Mouse (Mus musculus) embryonic facial prominence, embryonic 14.5 days (tissue): Measurements from ENCODE around the gene Rundc3a. TPM values are rescaled to one million over a fixed set of nuclear protein-coding genes. Genes with fewer than 3 reads are reported as not detected.

Experiments
- ATAC-seq: fragments of 200-750 bp; cut with Nextera tagmentation; 2 replicates; pipeline ENCODE4 v1.8.0; 2017; ENCODE audit warnings: low read depth, moderate number of reproducible peaks, moderate TSS enrichment
- DNase-seq: peaks from one replicate; pipeline ENCODE4 v3.0.0-alpha.2; 2015; ENCODE audit warnings: low spot score
- H3K27ac ChIP-seq: fragments of 300-500 bp; sonication (generic); replicated peaks from 2 replicates; pipeline ENCODE4 v1.5.1; 2014; ENCODE audit warnings: low read depth, mild to moderate bottlenecking, low read length, moderate library complexity
- H3K27me3 ChIP-seq: fragments of 300-500 bp; sonication (generic); replicated peaks from 2 replicates; pipeline ENCODE4 v1.6.1; 2014; ENCODE audit warnings: low read length; ENCODE audit not compliant: control insufficient read depth, insufficient read depth
- H3K36me3 ChIP-seq: fragments of 300-500 bp; sonication (generic); 2 replicates; pipeline ENCODE4 v1.6.1; 2014; ENCODE audit warnings: low read length, mixed read lengths; ENCODE audit not compliant: control insufficient read depth, insufficient read depth
- H3K4me1 ChIP-seq: fragments of 300-500 bp; sonication (generic); 2 replicates; pipeline ENCODE4 v1.6.1; 2014; ENCODE audit warnings: antibody characterized with exemption, low read length; ENCODE audit not compliant: control insufficient read depth, insufficient read depth
- H3K4me2 ChIP-seq: fragments of 300-500 bp; sonication (generic); 2 replicates; pipeline ENCODE4 v1.6.1; 2014; ENCODE audit warnings: low read depth, mild to moderate bottlenecking, low read length, moderate library complexity, mixed read lengths
- H3K4me3 ChIP-seq: fragments of 300-500 bp; sonication (generic); 2 replicates; pipeline ENCODE4 v1.5.1; 2014; ENCODE audit warnings: low read depth, mild to moderate bottlenecking, low read length
- H3K9ac ChIP-seq: fragments of 300-500 bp; sonication (generic); 2 replicates; pipeline ENCODE4 v1.6.1; 2014; ENCODE audit warnings: low read depth, mild to moderate bottlenecking, low read length, moderate library complexity, mixed read lengths
- H3K9me3 ChIP-seq: fragments of 300-500 bp; sonication (generic); 2 replicates; pipeline ENCODE4 v1.6.1; 2016; ENCODE audit warnings: low read length; ENCODE audit not compliant: control insufficient read depth
- WGBS: fragments of 180-500 bp; shearing (Covaris S2); extraction: QIAGEN DNeasy Blood & Tissue Kit; methylation state at CpG from one replicate; pipeline ENCODE4 v1.1.7; 2014; 5-methylcytosine and 5-hydroxymethylcytosine counted together
- polyA plus RNA-seq: library from polyadenylated mRNA; unstranded; fragments of >200 nt; fragmentation: Nextera tagmentation; extraction: Ambion mirVana; gene quantifications from 2 replicates; pipeline ENCODE4 v1.2.1, GENCODE M21; 2014

Gene Rundc3a
- polyA plus RNA-seq, 1 experiment from 2014 or later = 7.1 TPM

DNA sequence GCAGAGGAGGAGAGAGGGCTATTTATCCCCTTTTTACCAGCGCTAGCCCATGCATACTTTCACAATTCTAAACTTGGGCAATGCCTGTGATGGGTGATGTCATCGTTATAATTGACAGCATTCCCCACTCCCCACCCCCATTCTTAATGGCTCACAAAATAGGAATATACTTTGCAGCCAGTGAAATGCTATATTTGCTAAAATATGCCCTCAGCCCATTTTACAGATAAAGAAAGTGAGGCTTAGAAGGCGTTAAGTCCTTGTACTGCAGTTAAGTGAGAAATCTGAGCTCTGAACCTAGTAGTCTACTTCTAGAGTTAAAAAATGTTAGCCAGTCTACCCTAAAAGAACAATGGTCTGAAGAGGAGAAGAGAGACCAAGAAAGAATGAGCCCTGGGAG lies 51.1 kb downstream of the Rundc3a start:
- Histone ChIP-seq H3K27ac (no peak overlapping the region), H3K27me3 (no peaks in the 10 kb centered on the region), H3K9ac (no peak overlapping the region), H3K4me2 (no peak overlapping the region), H3K9me3 (no peaks in the 10 kb centered on the region), H3K4me3 (no peak overlapping the region), H3K4me1 (peaks cover 33% of the 10 kb centered on the region), H3K36me3 (peaks cover 43% of the 10 kb centered on the region)
- ATAC-seq (no peak), DNase-seq (no peak)
- 76% methylated on average over 3 of the region's 3 CpGs for WGBS

GRCm38 (mm10) chr11:102444781-102445180 lies 51.6 kb downstream of the Rundc3a start:
- Histone ChIP-seq H3K4me3 (no peak overlapping the region), H3K9ac (0 out of 2 replicates have a peak overlapping the region, but pooled peaks have one; percentile 34), H3K36me3 (peaks cover 39% of the 10 kb centered on the region), H3K4me1 (peaks cover 33% of the 10 kb centered on the region), H3K4me2 (peak overlapping the region; percentile 86), H3K27ac (peak overlapping the region; percentile 92; the same call in 1 of the 2 replicates), H3K9me3 (no peaks in the 10 kb centered on the region), H3K27me3 (no peaks in the 10 kb centered on the region)
- WGBS = 10% methylated on average over 6 of the region's 6 CpGs
- DNase-seq (no peak), ATAC-seq (no peak)

GRCm38 (mm10) chr11:102445264-102445890 lies 52.2 kb downstream of the Rundc3a start:
- peak overlapping the region; percentile 98 for H3K9ac ChIP-seq
- WGBS = 20% methylated on average over 10 of the region's 10 CpGs
- H3K27ac ChIP-seq = peak overlapping the region; percentile 92
- no peaks in the 10 kb centered on the region for H3K9me3 ChIP-seq
- peak overlapping the region; percentile 95 for H3K4me3 ChIP-seq
- peak; percentile 87 for DNase-seq
- H3K27me3 ChIP-seq = no peaks in the 10 kb centered on the region
- ATAC-seq = peak; percentile 16; the same call in 1 of the 2 replicates
- H3K4me2 ChIP-seq = peak overlapping the region; percentile 86
- peaks cover 33% of the 10 kb centered on the region for H3K36me3 ChIP-seq
- H3K4me1 ChIP-seq = peaks cover 33% of the 10 kb centered on the region

DNA sequence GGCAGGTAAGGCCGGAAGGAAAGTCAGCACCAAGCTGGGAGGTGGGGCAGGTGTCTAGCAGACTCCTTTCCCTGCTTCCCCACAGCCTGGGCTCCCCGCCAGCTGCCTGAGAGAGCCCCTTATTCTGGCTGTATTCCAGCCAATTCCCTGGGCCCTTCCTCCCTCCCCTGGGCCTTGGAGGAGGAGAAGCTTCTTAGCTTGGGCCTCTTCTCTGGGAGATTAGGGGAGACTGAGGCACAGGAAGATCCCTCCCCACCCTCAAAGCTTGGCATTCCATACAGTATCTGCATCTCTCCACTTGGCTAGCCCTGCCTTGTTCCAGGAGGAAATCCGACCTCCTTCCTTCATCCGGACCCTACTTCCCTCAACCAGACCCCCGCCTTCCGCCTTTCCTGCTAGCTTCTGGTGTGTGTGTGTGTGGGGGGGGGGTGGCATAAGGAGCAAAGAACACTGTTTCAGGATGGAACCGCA lies 52.7 kb downstream of the Rundc3a start:
- Histone ChIP-seq H3K4me1 (peaks cover 33% of the 10 kb centered on the region), H3K9me3 (no peaks in the 10 kb centered on the region), H3K4me3 (peak overlapping the region; percentile 95), H3K9ac (peak overlapping the region; percentile 98), H3K27me3 (no peaks in the 10 kb centered on the region), H3K4me2 (peak overlapping the region; percentile 86), H3K36me3 (peaks cover 29% of the 10 kb centered on the region), H3K27ac (peak overlapping the region; percentile 92)
- DNase-seq (peak; percentile 92), ATAC-seq (peak; percentile 3; the same call in 1 of the 2 replicates)
- WGBS = 10% methylated on average over 7 of the region's 7 CpGs

DNA sequence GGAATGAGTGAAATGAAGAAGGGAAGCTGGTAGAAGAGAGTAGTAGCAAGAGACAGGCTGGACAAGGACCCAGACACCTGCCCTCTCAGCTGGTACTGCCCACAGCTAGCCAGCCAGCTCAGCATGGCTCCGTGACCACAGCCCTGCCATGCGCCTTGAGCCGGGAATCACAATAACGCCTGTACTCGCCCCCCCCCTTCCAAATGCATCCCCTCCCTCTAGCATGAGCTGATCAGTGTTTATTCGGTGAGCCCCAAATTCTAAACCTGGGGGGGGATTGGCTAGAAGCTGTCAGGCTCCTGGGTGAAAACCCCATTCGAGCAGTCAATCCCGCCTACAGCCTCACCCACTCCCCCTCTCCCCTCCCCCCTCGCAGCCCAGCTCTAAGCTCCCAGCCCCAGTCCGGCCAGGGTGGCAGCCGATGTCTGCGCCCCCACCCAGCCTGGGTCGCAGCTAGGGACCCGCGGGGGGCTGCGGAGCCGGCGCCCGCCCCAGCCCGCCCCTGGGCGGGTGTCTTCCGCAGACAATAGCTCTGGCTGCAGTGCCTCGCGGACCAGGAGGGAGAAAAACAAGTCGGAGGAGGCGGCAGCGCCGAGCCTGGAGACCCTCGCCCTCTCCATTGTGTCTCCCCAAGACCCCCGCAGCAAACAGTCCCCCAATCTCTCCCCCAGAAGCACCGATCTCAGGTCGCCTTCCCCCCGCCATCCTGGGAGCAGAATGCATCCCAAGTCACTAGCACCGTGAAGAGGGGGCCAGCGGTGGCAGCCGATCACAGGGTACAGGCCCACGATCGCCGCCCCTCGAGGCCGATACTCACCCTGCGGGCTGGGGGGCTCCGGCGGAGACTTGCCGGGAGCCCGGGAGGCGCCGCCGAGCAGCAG lies 53.6 kb downstream of the Rundc3a start:
- Histone ChIP-seq H3K4me3 (peak overlapping the region; percentile 95), H3K27me3 (no peaks in the 10 kb centered on the region), H3K9me3 (no peaks in the 10 kb centered on the region), H3K27ac (peak overlapping the region; percentile 92), H3K36me3 (peaks cover 20% of the 10 kb centered on the region), H3K4me1 (peaks cover 33% of the 10 kb centered on the region), H3K9ac (peak overlapping the region; percentile 98), H3K4me2 (peak overlapping the region; percentile 86)
- DNase-seq (peak; percentile 71), ATAC-seq (peak; percentile 51)
- 1% methylated on average over 28 of the region's 49 CpGs for WGBS

- H3K9me3 ChIP-seq = no peaks in the 10 kb centered on the region
- peak within 1 kb of the TSS; percentile 98 for H3K9ac ChIP-seq
- H3K4me3 ChIP-seq = peak within 1 kb of the TSS; percentile 95
- peaks cover 33% of the 10 kb centered on the region for H3K4me1 ChIP-seq
- 0% methylated on average over 3 of the region's 40 CpGs for WGBS
- peak within 1 kb of the TSS; percentile 92 for H3K27ac ChIP-seq
- H3K36me3 ChIP-seq = peaks cover 14% of the 10 kb centered on the region
- DNase-seq = peak; percentile 81
- peak within 1 kb of the TSS; percentile 86 for H3K4me2 ChIP-seq
- ATAC-seq = peak; percentile 71
- no peaks in the 10 kb centered on the region for H3K27me3 ChIP-seq
Observed at GRCm38 (mm10) chr11:102447497-102447896, 54.3 kb downstream of the Rundc3a start, which contains the start of gene Fam171a2. Gene Fam171a2, minus strand, starts transcription at chr11:102447682.

DNA sequence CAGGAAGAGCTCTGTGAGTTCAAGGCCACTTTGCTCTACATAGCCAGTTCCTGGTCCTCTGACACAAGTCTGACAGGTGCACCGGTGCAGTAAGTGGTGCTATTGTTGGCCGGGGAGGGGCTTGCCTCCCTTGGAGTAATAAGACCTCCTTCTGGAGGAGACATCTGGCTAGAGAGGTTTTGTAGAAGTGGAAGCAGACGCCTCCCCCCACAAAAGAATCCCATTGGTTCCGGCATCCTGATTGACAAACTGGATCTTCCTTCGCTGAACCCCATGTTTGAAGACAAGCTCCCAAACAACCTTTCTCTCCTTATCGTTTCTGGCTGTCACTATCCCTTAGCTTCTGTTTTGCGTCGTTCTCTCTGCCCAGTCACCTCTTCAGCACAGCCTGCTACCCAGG lies 55.1 kb downstream of the Rundc3a start:
- peak overlapping the region; percentile 0; the same call in 1 of the 2 replicates for H3K4me3 ChIP-seq
- H3K9me3 ChIP-seq = no peaks in the 10 kb centered on the region
- ATAC-seq = no peak
- H3K4me2 ChIP-seq = peak overlapping the region; percentile 86; the same call in 1 of the 2 replicates
- no peak overlapping the region for H3K27ac ChIP-seq
- peak; percentile 63 for DNase-seq
- H3K9ac ChIP-seq = no peak overlapping the region
- H3K4me1 ChIP-seq = peaks cover 33% of the 10 kb centered on the region
- WGBS = 9% methylated on average over 8 of the region's 8 CpGs
- H3K36me3 ChIP-seq = peaks cover 6% of the 10 kb centered on the region; the same call in 1 of the 2 replicates
- H3K27me3 ChIP-seq = no peaks in the 10 kb centered on the region
